Mouse (Mus musculus) cerebellum, postnatal 4 days (tissue): Measurements from ENCODE around the gene 2810408A11Rik.
A peak's percentile ranks its signal among the peaks of the same experiment; 100 is the strongest.

Experiments used
- DNase-seq, 2 experiments: peaks; one replicate each; pipeline ENCODE4 v3.0.0; 2022; ENCODE audit warnings: low spot score in 2 of 2, mixed read lengths in 1 of 2

The 2810408A11Rik gene

GRCm38 (mm10) chr11:69913554-69914371 is 13.0 kb upstream of the 2810408A11Rik start, which contains the start of gene Gps2:
Gene Gps2 (plus strand): TSS chr11:69913888.
- DNase-seq = peak; percentile 80 to 92

GRCm38 (mm10) chr11:69912716-69913530 is 12.1 kb upstream of the 2810408A11Rik start:
- no peak for DNase-seq

GRCm38 (mm10) chr11:69911701-69912100 is 10.9 kb upstream of the 2810408A11Rik start:
- DNase-seq = no peak

- no peak for DNase-seq
Observed at GRCm38 (mm10) chr11:69910781-69911560, 10.2 kb upstream of the 2810408A11Rik start.

- DNase-seq = no peak
Observed at GRCm38 (mm10) chr11:69910177-69910576, 9.4 kb upstream of the 2810408A11Rik start.

GRCm38 (mm10) chr11:69909174-69909573 is 8.4 kb upstream of the 2810408A11Rik start:
- DNase-seq = no peak

- DNase-seq = no peak
Observed at GRCm38 (mm10) chr11:69908645-69909044, 7.9 kb upstream of the 2810408A11Rik start.

- DNase-seq = no peak
Observed at GRCm38 (mm10) chr11:69904311-69904710, 3.5 kb upstream of the 2810408A11Rik start.

- no peak for DNase-seq
Observed at GRCm38 (mm10) chr11:69902972-69903371, 2.2 kb upstream of the 2810408A11Rik start.

- DNase-seq = no peak
Observed at GRCm38 (mm10) chr11:69901993-69902392, 1.2 kb upstream of the 2810408A11Rik start.

- DNase-seq = peak; percentile 81 to 93
Observed at GRCm38 (mm10) chr11:69901406-69901846, 639 bp upstream of the 2810408A11Rik start.

GRCm38 (mm10) chr11:69899870-69900269 is 917 bp downstream of the 2810408A11Rik start:
- no peak for DNase-seq

GRCm38 (mm10) chr11:69895291-69895690 is 5.5 kb downstream of the 2810408A11Rik start, which contains the start of gene Acap1:
Gene Acap1 (minus strand): TSS chr11:69895539.
- DNase-seq = no peak

GRCm38 (mm10) chr11:69894671-69895070 is 6.1 kb downstream of the 2810408A11Rik start:
- DNase-seq = no peak

- DNase-seq = no peak
Observed at GRCm38 (mm10) chr11:69891482-69891881, 9.3 kb downstream of the 2810408A11Rik start.

GRCm38 (mm10) chr11:69886907-69887635 is 13.7 kb downstream of the 2810408A11Rik start:
- DNase-seq = no peak

GRCm38 (mm10) chr11:69884663-69885062 is 16.1 kb downstream of the 2810408A11Rik start:
- no peak for DNase-seq

- DNase-seq = no peak
Observed at GRCm38 (mm10) chr11:69884240-69884639, 16.5 kb downstream of the 2810408A11Rik start.

GRCm38 (mm10) chr11:69883527-69884151 is 17.1 kb downstream of the 2810408A11Rik start:
- no peak for DNase-seq

- no peak for DNase-seq
Observed at GRCm38 (mm10) chr11:69883066-69883465, 17.7 kb downstream of the 2810408A11Rik start.
